13 mouse cellular contexts compared by ENCODE assay signal in genomic region chr10:30845101-30845825, GRCm38 (mm10). TPM values are rescaled to one million over a fixed set of nuclear protein-coding genes. Genes with fewer than 3 reads are reported as not detected.
DNase-seq lines count a peak whose midpoint lies in the region; ATAC-seq lines count a peak whose summit lies in the region.
"Had no signal": no experiment of that assay in that cellular context is flagged by ENCODE, and none has a peak within 500 bp of the region (broad histone marks: within the 10 kb centered on the region; RNA-seq: fewer than 3 reads in every experiment).

No protein-coding gene starts in this region.

- no peak overlapping the region for H3K4me3 ChIP-seq in heart, embryonic 11.5 days (ENCODE audit: low read depth, low read length)
- 0 out of 2 replicates have a peak overlapping the region, but pooled peaks have one; percentile 70 for H3K4me3 ChIP-seq in hindbrain, embryonic 10.5 days
- no peak overlapping the region for H3K4me3 ChIP-seq in hindbrain, embryonic 13.5 days
- H3K4me3 ChIP-seq in neural tube, embryonic 13.5 days = no peak overlapping the region
- H3K4me3 ChIP-seq: left cerebral cortex, adult 2 months had no signal

- no peaks in the 10 kb centered on the region for H3K36me3 ChIP-seq in heart, embryonic 11.5 days (ENCODE audit: control insufficient read depth, insufficient read depth, low read length)
- H3K36me3 ChIP-seq in hindbrain, embryonic 10.5 days = no peaks in the 10 kb centered on the region
- no peaks in the 10 kb centered on the region for H3K36me3 ChIP-seq in hindbrain, embryonic 13.5 days
- no peaks in the 10 kb centered on the region for H3K36me3 ChIP-seq in neural tube, embryonic 13.5 days

- 18% methylated on average over 13 of the region's 13 CpGs for WGBS in heart, embryonic 11.5 days (ENCODE audit: insufficient replicate concordance)
- WGBS in hindbrain, embryonic 10.5 days = 11% methylated on average over 13 of the region's 13 CpGs
- WGBS in hindbrain, embryonic 13.5 days = 17% methylated on average over 13 of the region's 13 CpGs
- WGBS in neural tube, embryonic 13.5 days = 18% methylated on average over 13 of the region's 13 CpGs

- H3K27me3 ChIP-seq in heart, embryonic 11.5 days (ENCODE audit: control insufficient read depth, insufficient read depth, low read length) = no peaks in the 10 kb centered on the region; the same call in 1 of the 2 replicates
- H3K27me3 ChIP-seq in hindbrain, embryonic 10.5 days (ENCODE audit: insufficient read depth, poor library complexity, severe bottlenecking) = peaks cover 61% of the 10 kb centered on the region
- H3K27me3 ChIP-seq in hindbrain, embryonic 13.5 days = peaks cover 67% of the 10 kb centered on the region
- peaks cover 59% of the 10 kb centered on the region for H3K27me3 ChIP-seq in neural tube, embryonic 13.5 days

- H3K4me2 ChIP-seq in heart, embryonic 11.5 days = peak overlapping the region; percentile 43
- H3K4me2 ChIP-seq in hindbrain, embryonic 13.5 days = no peak overlapping the region
- H3K4me2 ChIP-seq in neural tube, embryonic 13.5 days = peak overlapping the region; percentile 80; the same call in 1 of the 2 replicates

- H3K9ac ChIP-seq in heart, embryonic 11.5 days (ENCODE audit: low read depth, low read length) = 0 out of 2 replicates have a peak overlapping the region, but pooled peaks have one; percentile 12
- no peak overlapping the region for H3K9ac ChIP-seq in hindbrain, embryonic 13.5 days
- no peak overlapping the region for H3K9ac ChIP-seq in neural tube, embryonic 13.5 days

- H3K27ac ChIP-seq in heart, embryonic 11.5 days (ENCODE audit: low read depth, low read length) = no peak overlapping the region
- H3K27ac ChIP-seq in hindbrain, embryonic 10.5 days = no peak overlapping the region
- H3K27ac ChIP-seq in hindbrain, embryonic 13.5 days = no peak overlapping the region
- no peak overlapping the region for H3K27ac ChIP-seq in neural tube, embryonic 13.5 days (replicated peaks)
- H3K27ac ChIP-seq: left cerebral cortex, adult 2 months had no signal

- peaks cover 9% of the 10 kb centered on the region for H3K4me1 ChIP-seq in heart, embryonic 11.5 days (ENCODE audit: control insufficient read depth, insufficient read depth, low read length)
- H3K4me1 ChIP-seq in hindbrain, embryonic 10.5 days (replicated peaks) = peaks cover 32% of the 10 kb centered on the region
- peaks cover 25% of the 10 kb centered on the region for H3K4me1 ChIP-seq in hindbrain, embryonic 13.5 days (replicated peaks)
- H3K4me1 ChIP-seq in neural tube, embryonic 13.5 days (replicated peaks) = peaks cover 27% of the 10 kb centered on the region

- DNase-seq in heart, adult 9 months (ENCODE audit: low spot score in 2 of 2) = no peak
- DNase-seq in hindbrain, embryonic 10.5 days (ENCODE audit: low spot score) = no peak
- no peak for DNase-seq in neural tube, embryonic 10.5 days (ENCODE audit: extremely low spot score, low spot score)
- DNase-seq in cerebellum, adult 11-12 months = no peak
- DNase-seq: B cell, adult 2 months; cerebellum, adult 9-10 months; kidney, adult 18-20 months; layer of hippocampus, adult 9-11 months; lung, adult 18-20 months had no signal

- H3K9me3 ChIP-seq in heart, embryonic 11.5 days (replicated peaks; ENCODE audit: control insufficient read depth, low read length) = no peaks in the 10 kb centered on the region
- no peaks in the 10 kb centered on the region for H3K9me3 ChIP-seq in hindbrain, embryonic 10.5 days
- H3K9me3 ChIP-seq in hindbrain, embryonic 13.5 days = no peaks in the 10 kb centered on the region
- H3K9me3 ChIP-seq in neural tube, embryonic 13.5 days = no peaks in the 10 kb centered on the region

- ATAC-seq in heart, embryonic 11.5 days (replicated peaks; ENCODE audit: insufficient number of reproducible peaks, low FRiP score, low TSS enrichment) = no peak
- ATAC-seq in hindbrain, embryonic 13.5 days (ENCODE audit: low FRiP score) = no peak
- no peak for ATAC-seq in neural tube, embryonic 13.5 days (ENCODE audit: low read depth)

RNA-seq across cellular contexts. Expression of gene Hey2, which starts 2.7 kb away (rescaled TPM):
- polyA plus RNA-seq in heart, embryonic 11.5 days (2014; fragmentation: Nextera tagmentation; extraction: Ambion mirVana) = 23.2 and 29.9 TPM in 2 replicates
- 4.4 and 6.0 TPM in 2 replicates for polyA plus RNA-seq in hindbrain, embryonic 10.5 days (2016; fragmentation: Nextera tagmentation; extraction: Ambion mirVana)
- 7.3 and 7.7 TPM in 2 replicates for polyA plus RNA-seq in hindbrain, embryonic 13.5 days (2015; fragmentation: Nextera tagmentation; extraction: Ambion mirVana)
- 15.1 and 15.7 TPM in 2 replicates for polyA plus RNA-seq in neural tube, embryonic 13.5 days (2015; fragmentation: Nextera tagmentation; extraction: Ambion mirVana)

RNA-seq across cellular contexts. Expression of gene Ncoa7, which starts 42.1 kb away (rescaled TPM):
- polyA plus RNA-seq in heart, embryonic 11.5 days (2014; fragmentation: Nextera tagmentation; extraction: Ambion mirVana) = 10.1 and 11.4 TPM in 2 replicates
- polyA plus RNA-seq in hindbrain, embryonic 10.5 days (2016; fragmentation: Nextera tagmentation; extraction: Ambion mirVana) = 6.8 and 7.0 TPM in 2 replicates
- 12.6 and 13.1 TPM in 2 replicates for polyA plus RNA-seq in hindbrain, embryonic 13.5 days (2015; fragmentation: Nextera tagmentation; extraction: Ambion mirVana)
- polyA plus RNA-seq in neural tube, embryonic 13.5 days (2015; fragmentation: Nextera tagmentation; extraction: Ambion mirVana) = 16.1 and 18.4 TPM in 2 replicates
